Mouse (Mus musculus) layer of hippocampus, adult 2 months (tissue): ENCODE data around the gene Gm21541. TPM values are rescaled to one million over a fixed set of nuclear protein-coding genes. Genes with fewer than 3 reads are reported as not detected.
"Not testable (repeated sequence)": the region's sequence is repeated elsewhere in the genome, so short reads cannot be mapped to it uniquely, and the experiment has no call there.

Source experiments
- DNase-seq, 2 experiments: peaks; one replicate each; pipeline ENCODE4 v3.0.0; 2022; ENCODE audit warnings: low spot score in 2 of 2
- H3K27ac ChIP-seq: fragments of 200-600 bp; 2 replicates; pipeline ENCODE4 v1.8.1; 2022
- H3K4me3 ChIP-seq: fragments of 200-600 bp; 2 replicates; pipeline ENCODE4 v1.8.1; 2022; ENCODE audit warnings: mild to moderate bottlenecking
- long read RNA-seq, 2 experiments: library from polyadenylated mRNA; stranded (forward); transcript quantifications; one replicate each; pipeline ENCODE4 v2.0.0; 2021; ENCODE audit warnings: borderline mapping rate in 2 of 2
- total RNA-seq, 2 experiments: library from RNA; stranded (reverse); gene quantifications; 2 replicates each; pipeline ENCODE4 v1.2.3; 2021

The Gm21541 gene
- not detected for total RNA-seq
- long read RNA-seq, experiment 1: 0 reads
- long read RNA-seq, experiment 2: 0 reads

DNA sequence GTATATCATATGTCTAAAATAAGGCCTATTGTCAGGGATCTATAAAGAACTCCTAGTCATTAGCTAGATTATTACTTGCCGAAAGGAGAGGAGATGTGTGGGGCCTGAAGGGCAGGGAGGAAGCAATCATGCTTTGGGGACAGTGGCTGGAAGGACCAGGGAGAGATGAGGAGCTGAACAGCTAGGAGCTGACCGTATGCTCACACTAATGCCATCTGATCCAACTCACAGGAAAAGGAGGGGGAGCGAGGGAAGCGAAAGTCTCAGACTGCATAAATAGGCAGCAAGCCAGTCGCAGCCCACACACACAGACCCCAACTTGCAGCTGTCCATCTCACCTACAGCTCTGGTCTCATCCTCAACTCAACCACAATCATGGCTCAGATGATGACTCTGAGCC, at the start of gene Gm21541:
Gene Gm21541 (plus strand): TSS at position 301 of the 400 bp plus-strand sequence.
- not testable (repeated sequence) for H3K4me3 ChIP-seq, H3K27ac ChIP-seq, DNase-seq

DNA sequence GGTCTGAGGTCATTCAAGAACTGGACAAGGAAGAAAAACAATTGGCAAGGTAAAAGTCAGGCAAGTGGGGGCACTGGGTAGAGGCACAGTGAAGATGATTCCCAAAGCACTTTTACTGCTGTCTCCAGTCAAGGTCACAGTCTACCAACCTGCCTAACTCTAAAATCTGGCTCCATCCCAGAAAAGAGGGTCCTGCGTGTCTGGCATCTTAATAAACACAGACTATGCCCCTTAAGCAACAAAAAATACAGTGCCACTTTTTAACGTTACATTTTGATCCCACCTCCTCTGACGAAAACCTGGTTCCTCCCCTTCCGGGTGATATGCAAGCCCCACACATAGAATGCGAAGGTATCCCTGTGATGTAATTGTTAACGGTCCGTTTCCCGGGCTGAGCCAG, 37.9 kb downstream of the Gm21541 start, which contains the start of gene Gm20878:
Gene Gm20878 (plus strand): TSS at position 301 of the 400 bp plus-strand sequence.
- H3K4me3 ChIP-seq, DNase-seq, H3K27ac ChIP-seq: not testable (repeated sequence)

Other genes with a start within 250 kb of the Gm21541 start
- gene Cntfr, start 206.5 kb upstream of the Gm21541 start, total RNA-seq: 10 to 100 TPM; 96.5 to 98.8 TPM
- 10 to 100 TPM; 39.1 to 43.3 TPM for gene Il11ra1, start 203.6 kb upstream of the Gm21541 start, total RNA-seq
- 10 to 100 TPM; 29.4 to 31.0 TPM for gene Rpp25l, start 190.1 kb upstream of the Gm21541 start, total RNA-seq
- 100 to 1,000 TPM; 136 to 153 TPM for gene Dctn3, start 180.4 kb upstream of the Gm21541 start, total RNA-seq
- gene Arid3c, start 172.5 kb upstream of the Gm21541 start, total RNA-seq: not detected
- gene Galt, start 148.4 kb upstream of the Gm21541 start, total RNA-seq: 10 to 100 TPM; 52.1 to 67.7 TPM
- gene Sigmar1, start 147.5 kb upstream of the Gm21541 start, total RNA-seq: 10 to 100 TPM; 40.4 to 42.9 TPM
- gene Ccl27a, start 129.4 kb upstream of the Gm21541 start, total RNA-seq: 100 to 1,000 TPM; 140 to 143 TPM
- gene Gm20878, start 38.0 kb downstream of the Gm21541 start, total RNA-seq: 10 to 100 TPM; 19.2 to 19.4 TPM
- 1 to 10 TPM; 1.5 to 1.9 TPM for gene Fam205a4, start 62.4 kb downstream of the Gm21541 start, total RNA-seq
- 1 to 10 TPM; 2.2 to 2.7 TPM for gene Gm21093, start 131.1 kb downstream of the Gm21541 start, total RNA-seq
- not detected for gene Gm3893, start 187.6 kb downstream of the Gm21541 start, total RNA-seq
- gene Gm13304, start 211.2 kb downstream of the Gm21541 start, total RNA-seq: 10 to 100 TPM in 1 of 2 experiments, 1 to 10 TPM in 1; 1.6 to 16.4 TPM
- gene Gm13306, start 249.8 kb downstream of the Gm21541 start, total RNA-seq: 10 to 100 TPM; 10.1 to 13.1 TPM